Mouse (Mus musculus) stomach, postnatal 0 days (tissue): Measurements from ENCODE around the gene Satb1.

ENCODE experiments used
- CTCF ChIP-seq: IDR thresholded peaks from 2 replicates; pipeline ENCODE4 v1.5.1; 2016; ENCODE audit warnings: antibody characterized with exemption, low read depth, mild to moderate bottlenecking, moderate library complexity
- EP300 ChIP-seq: optimal IDR thresholded peaks from 2 replicates; pipeline ENCODE3; 2016; ENCODE audit warnings: antibody characterized with exemption

DNA sequence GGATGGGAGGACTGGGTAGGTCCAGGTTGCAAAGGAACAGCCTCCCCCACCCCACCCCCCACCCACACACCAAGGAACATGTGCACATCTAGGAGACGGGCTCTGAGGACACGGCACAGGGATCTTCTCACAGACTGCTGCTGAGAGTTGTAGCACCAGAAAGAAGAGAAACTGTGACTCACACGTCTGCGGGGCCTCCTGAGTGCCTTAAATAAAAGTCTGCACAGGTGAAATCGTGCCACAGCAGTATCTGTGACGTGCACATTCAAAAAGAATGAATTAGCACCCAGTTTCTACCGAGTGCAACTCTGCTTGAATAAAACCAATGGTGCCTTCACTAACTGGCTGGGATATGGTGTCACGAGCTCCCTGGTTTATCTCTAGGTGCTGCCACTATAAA lies 69.5 kb downstream of the Satb1 start:
- no peak for TF ChIP-seq CTCF
- no peak for TF ChIP-seq EP300
